Mouse (Mus musculus): Measurements from ENCODE around the gene Ccdc154.

The Ccdc154 gene

GRCm38 (mm10) chr17:25184129-25184691 is 21.9 kb downstream of the Ccdc154 start, which contains the start of gene BC003965:
TSS of gene BC003965 (plus strand) at chr17:25184554.
- peak; percentile 100 for DNase-seq (ENCODE audit: low spot score)

GRCm38 (mm10) chr17:25184961-25185360 is 22.7 kb downstream of the Ccdc154 start:
- DNase-seq (ENCODE audit: low spot score) = no peak

DNA sequence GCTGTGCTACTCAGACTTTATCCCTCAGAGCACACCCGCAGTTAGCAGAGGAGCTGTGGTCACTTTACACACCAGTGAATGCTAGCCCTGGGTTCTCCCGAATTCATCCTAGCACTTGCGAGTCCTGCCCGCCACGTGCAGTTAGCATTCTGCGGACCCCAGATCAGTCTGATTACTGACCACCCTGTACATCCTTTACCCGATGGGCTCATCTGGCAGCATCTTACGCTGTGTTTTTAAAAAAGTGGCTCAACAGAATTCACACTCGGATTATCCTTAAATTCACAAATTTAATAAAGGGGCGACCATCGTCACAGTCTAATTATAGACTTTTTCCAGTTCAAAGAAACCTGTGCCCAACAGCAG is 25.5 kb downstream of the Ccdc154 start:
- peak; percentile 32 for DNase-seq (ENCODE audit: low spot score)

- peak; percentile 73 for DNase-seq (ENCODE audit: low spot score)
Observed at GRCm38 (mm10) chr17:25188150-25189031, 26.1 kb downstream of the Ccdc154 start, which contains the start of gene Unkl. TSS of gene Unkl (plus strand) at chr17:25188397.

GRCm38 (mm10) chr17:25189091-25189490 is 26.8 kb downstream of the Ccdc154 start:
- DNase-seq (ENCODE audit: low spot score) = no peak

GRCm38 (mm10) chr17:25202401-25202800 is 40.1 kb downstream of the Ccdc154 start:
- DNase-seq (ENCODE audit: low spot score) = no peak

GRCm38 (mm10) chr17:25210006-25210405 is 47.7 kb downstream of the Ccdc154 start:
- DNase-seq (ENCODE audit: low spot score) = no peak

- no peak for DNase-seq (ENCODE audit: low spot score)
Observed at GRCm38 (mm10) chr17:25210680-25211466, 48.6 kb downstream of the Ccdc154 start.

DNA sequence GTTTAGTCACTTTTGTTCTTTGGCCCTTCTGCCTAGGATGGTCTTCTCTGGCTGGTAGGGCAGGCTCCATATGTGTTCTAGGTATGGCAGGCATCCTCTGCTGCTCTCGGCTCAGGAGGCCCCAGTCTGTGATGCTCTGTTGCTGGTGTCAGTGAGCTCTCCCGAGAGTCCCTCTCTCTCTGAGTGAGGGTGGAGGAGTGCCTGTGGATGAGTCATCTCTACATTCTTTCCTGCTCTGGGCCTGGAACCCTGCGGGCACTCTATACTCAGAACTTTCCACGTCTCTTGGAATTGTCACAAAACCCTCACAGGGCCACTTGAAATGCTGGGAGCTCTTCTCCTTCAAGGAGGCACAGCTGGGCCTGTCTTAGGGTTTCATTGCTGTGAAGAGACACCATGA is 49.4 kb downstream of the Ccdc154 start:
- no peak for DNase-seq (ENCODE audit: low spot score)

- DNase-seq (ENCODE audit: low spot score) = no peak
Observed at GRCm38 (mm10) chr17:25215431-25215830, 53.2 kb downstream of the Ccdc154 start.

DNA sequence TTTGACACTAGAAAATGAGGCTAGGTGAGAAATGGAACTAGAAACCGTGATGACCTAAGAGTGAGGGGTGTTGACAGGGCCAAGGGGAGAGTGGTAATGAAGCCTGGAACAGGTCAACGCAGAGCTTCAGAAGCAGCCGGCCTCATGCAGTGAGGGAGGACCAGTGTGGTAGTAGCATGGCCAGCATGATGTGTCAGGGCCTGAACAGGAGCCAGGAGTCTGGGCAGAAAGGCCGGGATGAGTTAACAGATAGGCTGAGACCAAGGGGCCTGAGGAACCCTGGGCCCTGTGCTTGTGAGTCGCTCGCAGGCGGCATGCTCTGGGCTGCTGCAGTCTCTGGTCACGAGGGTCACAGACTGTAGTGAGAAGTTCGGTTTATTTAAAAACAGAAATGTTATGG is 56.7 kb downstream of the Ccdc154 start:
- no peak for DNase-seq (ENCODE audit: low spot score)

DNA sequence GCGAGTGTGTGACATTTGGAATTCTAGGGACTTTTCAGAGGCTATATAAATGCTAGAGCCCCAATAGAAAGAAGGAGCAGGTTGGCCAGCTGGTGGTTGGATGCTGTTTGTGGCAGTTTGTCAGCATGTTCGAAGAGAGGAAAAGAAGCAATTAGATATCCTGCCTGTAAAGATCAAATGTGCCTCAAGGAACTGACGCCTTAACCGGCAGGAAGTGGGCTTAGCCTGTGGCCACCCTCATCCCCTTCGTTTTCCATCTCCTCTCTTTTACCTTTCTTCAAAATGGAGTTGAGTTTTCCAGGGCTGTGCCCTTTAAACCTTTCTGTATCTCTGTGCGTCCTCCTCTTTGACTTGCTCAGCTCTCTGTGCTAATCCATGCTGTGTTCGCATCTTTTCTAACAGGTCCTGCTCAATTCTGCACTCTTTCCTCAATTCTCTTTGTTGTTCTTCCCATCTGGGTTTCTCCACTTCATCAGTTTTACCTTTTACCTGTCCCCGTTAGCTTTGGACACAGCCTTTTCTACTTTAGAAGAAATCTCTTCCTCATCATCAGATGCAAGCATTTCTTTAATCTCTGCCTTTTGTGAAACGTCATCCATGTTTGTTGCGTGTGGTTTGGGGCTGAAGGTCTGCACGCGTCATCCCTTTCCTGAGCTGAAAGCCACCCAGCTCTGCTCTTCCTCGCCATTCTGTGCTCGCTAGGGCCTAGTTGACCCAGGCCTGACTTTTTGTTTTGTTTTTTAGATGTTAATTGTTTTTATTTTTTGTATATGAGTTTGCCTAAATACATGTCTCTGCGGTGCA is 57.4 kb downstream of the Ccdc154 start:
- DNase-seq (ENCODE audit: low spot score) = no peak

GRCm38 (mm10) chr17:25220746-25221145 is 58.5 kb downstream of the Ccdc154 start:
- DNase-seq (ENCODE audit: low spot score) = no peak

Measured in embryo, embryonic 10 days (tissue).